Comparison of ENCODE assay signal across 25 mouse cellular contexts in the genomic region with DNA sequence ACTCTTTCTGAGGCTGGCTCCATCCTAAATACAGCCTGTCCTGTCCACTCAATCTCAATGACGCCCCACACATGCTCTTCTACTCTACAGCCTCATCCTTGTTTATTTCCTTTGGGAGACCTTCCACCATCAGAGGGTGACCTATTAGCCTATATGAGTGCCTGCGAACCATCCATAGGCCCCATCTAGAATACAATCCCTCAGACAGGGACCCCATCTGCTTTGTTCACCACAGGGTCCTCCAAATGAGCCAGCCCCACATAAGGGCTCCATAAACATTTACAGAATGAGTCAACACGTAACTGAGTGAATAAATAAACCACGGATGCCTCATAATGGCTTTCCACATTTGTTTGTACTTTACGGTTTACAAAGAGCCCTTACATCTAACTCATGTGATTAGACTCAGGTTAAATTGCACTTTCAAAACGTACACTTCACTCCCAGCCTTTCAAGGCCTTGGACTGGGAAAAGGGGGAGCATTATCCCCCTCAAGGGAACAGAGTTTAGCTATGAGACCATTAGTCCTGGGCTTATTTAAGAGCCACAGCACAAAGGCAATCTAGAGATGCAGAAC. TPM values are rescaled to one million over a fixed set of nuclear protein-coding genes. Genes with fewer than 3 reads are reported as not detected.
DNase-seq lines count a peak whose midpoint lies in the region; ATAC-seq and TF ChIP-seq lines count a peak whose summit lies in the region.
"Had no signal": no experiment of that assay in that cellular context is flagged by ENCODE, and none has a peak within 500 bp of the region (broad histone marks: within the 10 kb centered on the region; RNA-seq: fewer than 3 reads in every experiment).

No protein-coding gene starts in this region.

- no peak for TF ChIP-seq CTCF in heart, adult 2 months (IDR thresholded peaks at IDR 0.05)
- no peak for TF ChIP-seq CTCF in lung, embryonic 14.5 days (IDR thresholded peaks at IDR 0.05; ENCODE audit: low read depth)

- H3K4me1 ChIP-seq in heart, adult 2 months (ENCODE audit: control insufficient read depth, insufficient read depth, low read length) = peaks cover 9% of the 10 kb centered on the region
- H3K4me1 ChIP-seq in lung, embryonic 14.5 days (ENCODE audit: insufficient read depth) = peaks cover 16% of the 10 kb centered on the region
- H3K4me1 ChIP-seq in embryonic facial prominence, embryonic 13.5 days = peaks cover 35% of the 10 kb centered on the region
- H3K4me1 ChIP-seq in hindbrain, embryonic 13.5 days (replicated peaks) = no peaks in the 10 kb centered on the region
- H3K4me1 ChIP-seq: forebrain, embryonic 13.5 days had no signal

- DNase-seq in heart, adult 2 months = no peak
- DNase-seq in heart, adult 8-10 months (ENCODE audit: low spot score) = no peak
- no peak for DNase-seq in lung, embryonic 14.5 days
- no peak for DNase-seq in lung, postnatal 4 days
- DNase-seq in 3T3-L1 (ENCODE audit: low read depth, low spot score) = peak; percentile 59
- no peak for DNase-seq in adrenal gland, adult 18-20 months (ENCODE audit: low spot score in 2 of 2)
- DNase-seq: adrenal gland, postnatal 36 days; embryo, embryonic 11 days; gastrocnemius, postnatal 36 days; midbrain, embryonic 14.5 days; right cerebral cortex, postnatal 14 days; spleen, adult 18-20 months; thymus, adult 2 months had no signal

- no peak overlapping the region for H3K4me3 ChIP-seq in heart, adult 2 months
- no peak overlapping the region for H3K4me3 ChIP-seq in lung, embryonic 14.5 days (ENCODE audit: low read depth, low read length)
- no peak overlapping the region for H3K4me3 ChIP-seq in embryonic facial prominence, embryonic 13.5 days
- no peak overlapping the region for H3K4me3 ChIP-seq in hindbrain, embryonic 13.5 days
- H3K4me3 ChIP-seq: forebrain, embryonic 13.5 days; intestine, embryonic 15.5 days; limb, embryonic 15.5 days; myocyte; stomach, embryonic 15.5 days had no signal

- WGBS in heart, adult 2 months = 84% methylated on average over 6 of the region's 6 CpGs
- WGBS in lung, embryonic 14.5 days = 32% methylated on average over 6 of the region's 6 CpGs
- WGBS in embryonic facial prominence, embryonic 13.5 days = 50% methylated on average over 6 of the region's 6 CpGs
- 72% methylated on average over 6 of the region's 6 CpGs for WGBS in hindbrain, embryonic 13.5 days

- no peak for TF ChIP-seq POLR2A in heart, adult 2 months (IDR thresholded peaks at IDR 0.05; ENCODE audit: insufficient read depth, low read depth, low read length)

- H3K4me2 ChIP-seq in lung, embryonic 14.5 days = no peak overlapping the region
- no peak overlapping the region for H3K4me2 ChIP-seq in embryonic facial prominence, embryonic 13.5 days
- H3K4me2 ChIP-seq in hindbrain, embryonic 13.5 days = no peak overlapping the region
- H3K4me2 ChIP-seq: forebrain, embryonic 13.5 days; hindbrain, embryonic 14.5 days; intestine, embryonic 15.5 days; limb, embryonic 15.5 days; stomach, embryonic 15.5 days had no signal

- H3K9ac ChIP-seq in heart, adult 2 months (ENCODE audit: low read depth, low read length) = no peak overlapping the region
- no peak overlapping the region for H3K9ac ChIP-seq in lung, embryonic 14.5 days
- H3K9ac ChIP-seq in embryonic facial prominence, embryonic 13.5 days = no peak overlapping the region
- H3K9ac ChIP-seq in hindbrain, embryonic 13.5 days = no peak overlapping the region
- H3K9ac ChIP-seq: forebrain, embryonic 13.5 days; hindbrain, embryonic 14.5 days; intestine, embryonic 15.5 days; limb, embryonic 15.5 days; stomach, embryonic 15.5 days had no signal

- no peaks in the 10 kb centered on the region for H3K9me3 ChIP-seq in lung, embryonic 14.5 days (ENCODE audit: low read depth, low read length)
- no peaks in the 10 kb centered on the region for H3K9me3 ChIP-seq in embryonic facial prominence, embryonic 13.5 days
- no peaks in the 10 kb centered on the region for H3K9me3 ChIP-seq in hindbrain, embryonic 13.5 days
- H3K9me3 ChIP-seq: forebrain, embryonic 13.5 days; intestine, embryonic 15.5 days; limb, embryonic 15.5 days; stomach, embryonic 15.5 days had no signal

- no peaks in the 10 kb centered on the region for H3K36me3 ChIP-seq in heart, adult 2 months (ENCODE audit: control insufficient read depth, insufficient read depth, low read length)
- no peaks in the 10 kb centered on the region for H3K36me3 ChIP-seq in lung, embryonic 14.5 days (ENCODE audit: insufficient read depth)
- no peaks in the 10 kb centered on the region for H3K36me3 ChIP-seq in embryonic facial prominence, embryonic 13.5 days
- H3K36me3 ChIP-seq in hindbrain, embryonic 13.5 days = no peaks in the 10 kb centered on the region
- H3K36me3 ChIP-seq: intestine, embryonic 15.5 days; limb, embryonic 15.5 days; stomach, embryonic 15.5 days had no signal

- ATAC-seq in lung, embryonic 14.5 days (ENCODE audit: insufficient read depth) = peak; percentile 38
- no peak for ATAC-seq in embryonic facial prominence, embryonic 13.5 days (ENCODE audit: insufficient number of reproducible peaks, insufficient read depth, low FRiP score, low TSS enrichment, low read depth)
- no peak for ATAC-seq in hindbrain, embryonic 13.5 days (ENCODE audit: low FRiP score)
- ATAC-seq: forebrain, embryonic 13.5 days; intestine, embryonic 15.5 days had no signal

- peak overlapping the region; percentile 23; the same call in 1 of the 2 replicates for H3K27ac ChIP-seq in heart, adult 2 months
- peak overlapping the region; percentile 49; the same call in 1 of the 2 replicates for H3K27ac ChIP-seq in lung, embryonic 14.5 days (ENCODE audit: low read depth)
- H3K27ac ChIP-seq in embryonic facial prominence, embryonic 13.5 days = peak overlapping the region; percentile 62
- H3K27ac ChIP-seq in hindbrain, embryonic 13.5 days = no peak overlapping the region
- H3K27ac ChIP-seq: forebrain, embryonic 13.5 days; hindbrain, embryonic 14.5 days; intestine, embryonic 15.5 days; stomach, embryonic 15.5 days had no signal

- no peaks in the 10 kb centered on the region; the same call in 1 of the 2 replicates for H3K27me3 ChIP-seq in heart, adult 2 months (ENCODE audit: control insufficient read depth, insufficient read depth, low read length)
- H3K27me3 ChIP-seq in lung, embryonic 14.5 days (ENCODE audit: insufficient read depth, low read length) = no peaks in the 10 kb centered on the region
- H3K27me3 ChIP-seq in embryonic facial prominence, embryonic 13.5 days = no peaks in the 10 kb centered on the region
- H3K27me3 ChIP-seq in hindbrain, embryonic 13.5 days = no peaks in the 10 kb centered on the region
- H3K27me3 ChIP-seq: CH12.LX; forebrain, embryonic 13.5 days; intestine, embryonic 15.5 days; limb, embryonic 15.5 days; stomach, embryonic 15.5 days had no signal

- intact Hi-C loops in heart, adult 2 months (cut with DNase I) = no loop called here

- TF ChIP-seq EP300 in heart, adult 2 months (IDR thresholded peaks at IDR 0.05; ENCODE audit: insufficient read depth, low read depth, low read length) = no peak

- no peaks in the 10 kb centered on the region for H3K79me2 ChIP-seq in heart, adult 2 months (replicated peaks; ENCODE audit: control insufficient read depth, insufficient read depth, low read length)

RNA-seq across cellular contexts. Expression of a gene that starts 7.5 kb away (rescaled TPM):
- 1 to 10 TPM; 5.6 to 7.6 TPM for total RNA-seq in heart, adult 2 months (2021)
- 6.1 and 8.0 TPM in 2 replicates for polyA plus RNA-seq in heart, adult 2 months (2012; rRNA removed)
- total RNA-seq in heart, adult 8-10 months (2022) = 1 to 10 TPM; 6.3 to 7.6 (median 7.4) TPM
- 2.3 and 2.8 TPM in 2 replicates for polyA plus RNA-seq in lung, embryonic 14.5 days (2014; fragmentation: Nextera tagmentation; extraction: Ambion mirVana)
- 4.7 and 4.9 TPM in 2 replicates for polyA plus RNA-seq in embryonic facial prominence, embryonic 13.5 days (2015; fragmentation: Nextera tagmentation; extraction: Ambion mirVana)
- 1 to 10 TPM; 5.6 to 6.3 TPM for total RNA-seq in adrenal gland, adult 18-20 months (2021)
- 1.4 and 1.6 TPM in 2 replicates for polyA plus RNA-seq in hindbrain, embryonic 13.5 days (2015; fragmentation: Nextera tagmentation; extraction: Ambion mirVana)

RNA-seq across cellular contexts. Expression of a gene that starts 56.7 kb away (rescaled TPM):
- not detected for total RNA-seq in heart, adult 2 months (2021)
- 0.35 and 0.50 TPM in 2 replicates for polyA plus RNA-seq in heart, adult 2 months (2012; rRNA removed)
- not detected for total RNA-seq in heart, adult 8-10 months (2022)
- polyA plus RNA-seq in lung, embryonic 14.5 days (2014; fragmentation: Nextera tagmentation; extraction: Ambion mirVana) = 0.13 and 0.22 TPM in 2 replicates
- 0.39 and 0.41 TPM in 2 replicates for polyA plus RNA-seq in embryonic facial prominence, embryonic 13.5 days (2015; fragmentation: Nextera tagmentation; extraction: Ambion mirVana)
- under 1 TPM; 0.63 to 0.74 TPM for total RNA-seq in adrenal gland, adult 18-20 months (2021)
- polyA plus RNA-seq in hindbrain, embryonic 13.5 days (2015; fragmentation: Nextera tagmentation; extraction: Ambion mirVana) = 0.87 and 1.6 TPM in 2 replicates
- total RNA-seq: gastrocnemius, postnatal 36 days; MEL; neutrophil, adult 5-6 weeks had no signal
- polyA plus RNA-seq: liver, embryonic 16.5 days had no signal
